Mouse (Mus musculus): ENCODE results near the gene Grhpr. TPM values are rescaled to one million over a fixed set of nuclear protein-coding genes. Genes with fewer than 3 reads are reported as not detected.
"Not testable (repeated sequence)": the region's sequence is repeated elsewhere in the genome, so short reads cannot be mapped to it uniquely, and the experiment has no call there.

Gene Grhpr
- total RNA-seq, 2 experiments from 2014 or later = 147 to 159 TPM

GRCm38 (mm10) chr4:44973450-44973849, 7.7 kb upstream of the Grhpr start:
- DNase-seq (ENCODE audit: low spot score in 2 of 2) = peak; percentile 88 to 90

- no peak for DNase-seq (ENCODE audit: low spot score in 2 of 2)
Measured at GRCm38 (mm10) chr4:44973871-44974270, 7.3 kb upstream of the Grhpr start.

- no peak for DNase-seq (ENCODE audit: low spot score in 2 of 2)
Measured at GRCm38 (mm10) chr4:44974331-44974730, 6.9 kb upstream of the Grhpr start.

GRCm38 (mm10) chr4:44976026-44976615, 5.1 kb upstream of the Grhpr start:
- no peak for DNase-seq (ENCODE audit: low spot score in 2 of 2)

GRCm38 (mm10) chr4:44976921-44977710, 4.1 kb upstream of the Grhpr start:
- no peak for DNase-seq (ENCODE audit: low spot score in 2 of 2)

- DNase-seq (ENCODE audit: low spot score in 2 of 2) = no peak
Measured at GRCm38 (mm10) chr4:44978175-44978574, 3.0 kb upstream of the Grhpr start.

GRCm38 (mm10) chr4:44979794-44980338, 1.3 kb upstream of the Grhpr start:
- peak; percentile 59 to 65 for DNase-seq (ENCODE audit: low spot score in 2 of 2)

GRCm38 (mm10) chr4:44981974-44982287, 736 bp downstream of the Grhpr start:
- no peak for DNase-seq (ENCODE audit: low spot score in 2 of 2)

- DNase-seq (ENCODE audit: low spot score in 2 of 2) = no peak
Measured at GRCm38 (mm10) chr4:44982440-44983130, 1.4 kb downstream of the Grhpr start.

GRCm38 (mm10) chr4:44983131-44983740, 2.0 kb downstream of the Grhpr start:
- DNase-seq (ENCODE audit: low spot score in 2 of 2) = peak in 1 of 2 experiments; percentile 61

- no peak for DNase-seq (ENCODE audit: low spot score in 2 of 2)
Measured at GRCm38 (mm10) chr4:44990560-44990959, 9.4 kb downstream of the Grhpr start.

GRCm38 (mm10) chr4:44992330-44992729, 11.1 kb downstream of the Grhpr start:
- not testable (repeated sequence) for DNase-seq (ENCODE audit: low spot score in 2 of 2)

- DNase-seq (ENCODE audit: low spot score in 2 of 2) = not testable (repeated sequence)
Measured at GRCm38 (mm10) chr4:44993179-44993578, 12.0 kb downstream of the Grhpr start.

- no peak for DNase-seq (ENCODE audit: low spot score in 2 of 2)
Measured at GRCm38 (mm10) chr4:44993847-44994246, 12.7 kb downstream of the Grhpr start.

- no peak for DNase-seq (ENCODE audit: low spot score in 2 of 2)
Measured at GRCm38 (mm10) chr4:44994776-44995175, 13.6 kb downstream of the Grhpr start.

- DNase-seq (ENCODE audit: low spot score in 2 of 2) = no peak
Measured at GRCm38 (mm10) chr4:44998071-44998470, 16.9 kb downstream of the Grhpr start.

- DNase-seq (ENCODE audit: low spot score in 2 of 2) = no peak
Measured at GRCm38 (mm10) chr4:45000001-45000400, 18.8 kb downstream of the Grhpr start.

- DNase-seq (ENCODE audit: low spot score in 2 of 2) = no peak
Measured at GRCm38 (mm10) chr4:45005452-45005851, 24.3 kb downstream of the Grhpr start.

GRCm38 (mm10) chr4:45010806-45011415, 29.7 kb downstream of the Grhpr start:
- DNase-seq (ENCODE audit: low spot score in 2 of 2) = no peak

GRCm38 (mm10) chr4:45011581-45012104, 30.4 kb downstream of the Grhpr start:
- DNase-seq (ENCODE audit: low spot score in 2 of 2) = peak; percentile 59 to 64
